Mouse (Mus musculus) adrenal gland, adult 8-10 months (tissue): ENCODE data around the gene Ptprj. TPM values are rescaled to one million over a fixed set of nuclear protein-coding genes. Genes with fewer than 3 reads are reported as not detected.
"Not testable (repeated sequence)": the region's sequence is repeated elsewhere in the genome, so short reads cannot be mapped to it uniquely, and the experiment has no call there.

ENCODE experiments used
- DNase-seq: peaks from one replicate; pipeline ENCODE4 v3.0.0; 2022
- total RNA-seq, 4 experiments: library from RNA; stranded (reverse); gene quantifications; 2 replicates each; pipeline ENCODE4 v1.2.4; 2022

Gene Ptprj
- total RNA-seq, 4 experiments from 2014 or later: 13.5 to 33.1 (median 23.3) TPM

GRCm38 (mm10) chr2:90577451-90578279 is 2.8 kb downstream of the Ptprj start:
- DNase-seq: no peak

DNA sequence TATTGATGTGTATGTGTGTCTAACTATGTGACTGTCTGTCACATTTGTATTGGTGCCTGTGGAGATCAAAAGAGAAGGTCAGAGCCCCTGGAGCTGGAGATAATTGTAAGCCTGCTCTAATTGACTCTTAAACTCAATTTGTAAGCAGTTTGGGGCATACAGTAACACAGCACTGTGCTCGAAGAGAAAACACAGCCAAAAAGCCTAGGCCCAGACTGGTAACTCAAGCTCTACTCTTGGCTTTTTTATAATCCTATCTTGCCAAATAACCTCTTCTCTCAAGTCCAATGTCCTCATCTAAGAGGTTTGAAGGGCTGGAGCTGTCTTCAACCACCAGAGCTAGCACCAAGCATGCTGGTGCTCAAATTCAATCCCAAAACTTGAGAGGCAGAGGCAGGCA is 3.5 kb downstream of the Ptprj start:
- no peak for DNase-seq

GRCm38 (mm10) chr2:90576411-90576810 is 4.0 kb downstream of the Ptprj start:
- no peak for DNase-seq

DNA sequence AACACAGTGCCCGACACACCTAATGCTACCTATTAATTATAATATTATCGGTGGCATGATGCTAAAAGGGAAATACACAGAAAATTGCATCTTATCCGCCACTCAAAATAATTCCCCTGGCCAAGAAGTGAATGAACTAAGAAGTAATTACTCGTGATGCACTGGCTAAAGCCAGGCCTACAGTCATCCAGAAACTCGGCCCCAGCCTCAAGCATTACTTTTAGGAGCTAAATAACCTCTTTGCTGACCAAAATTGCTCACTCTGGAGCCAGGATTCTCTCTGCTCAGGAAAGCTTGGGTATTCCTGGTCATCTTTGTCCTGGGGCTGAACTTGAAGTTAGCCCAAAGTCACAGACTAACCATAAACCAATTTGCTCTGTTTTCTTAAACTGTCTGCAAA is 4.7 kb downstream of the Ptprj start:
- no peak for DNase-seq

DNA sequence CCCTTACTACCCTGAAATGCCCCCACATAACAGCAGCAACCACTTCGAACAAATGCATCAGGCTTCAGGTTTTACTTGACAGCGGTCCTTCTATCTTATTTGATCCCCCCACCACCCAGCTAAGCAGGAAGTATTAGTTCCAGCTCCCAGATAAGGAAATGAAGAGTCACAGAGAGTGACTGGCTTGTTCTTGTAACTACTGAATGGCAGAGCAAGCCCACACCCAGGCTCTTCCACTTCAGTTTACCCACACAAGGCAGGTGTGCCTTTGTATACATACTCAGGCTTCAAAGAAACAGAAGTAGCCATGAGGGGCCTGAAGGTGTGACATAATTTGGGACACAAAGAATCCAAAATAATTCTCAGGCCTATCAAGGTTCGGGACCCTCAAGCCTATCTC is 5.3 kb downstream of the Ptprj start:
- DNase-seq: no peak

- no peak for DNase-seq
Observed at GRCm38 (mm10) chr2:90574536-90574935, 5.9 kb downstream of the Ptprj start.

DNA sequence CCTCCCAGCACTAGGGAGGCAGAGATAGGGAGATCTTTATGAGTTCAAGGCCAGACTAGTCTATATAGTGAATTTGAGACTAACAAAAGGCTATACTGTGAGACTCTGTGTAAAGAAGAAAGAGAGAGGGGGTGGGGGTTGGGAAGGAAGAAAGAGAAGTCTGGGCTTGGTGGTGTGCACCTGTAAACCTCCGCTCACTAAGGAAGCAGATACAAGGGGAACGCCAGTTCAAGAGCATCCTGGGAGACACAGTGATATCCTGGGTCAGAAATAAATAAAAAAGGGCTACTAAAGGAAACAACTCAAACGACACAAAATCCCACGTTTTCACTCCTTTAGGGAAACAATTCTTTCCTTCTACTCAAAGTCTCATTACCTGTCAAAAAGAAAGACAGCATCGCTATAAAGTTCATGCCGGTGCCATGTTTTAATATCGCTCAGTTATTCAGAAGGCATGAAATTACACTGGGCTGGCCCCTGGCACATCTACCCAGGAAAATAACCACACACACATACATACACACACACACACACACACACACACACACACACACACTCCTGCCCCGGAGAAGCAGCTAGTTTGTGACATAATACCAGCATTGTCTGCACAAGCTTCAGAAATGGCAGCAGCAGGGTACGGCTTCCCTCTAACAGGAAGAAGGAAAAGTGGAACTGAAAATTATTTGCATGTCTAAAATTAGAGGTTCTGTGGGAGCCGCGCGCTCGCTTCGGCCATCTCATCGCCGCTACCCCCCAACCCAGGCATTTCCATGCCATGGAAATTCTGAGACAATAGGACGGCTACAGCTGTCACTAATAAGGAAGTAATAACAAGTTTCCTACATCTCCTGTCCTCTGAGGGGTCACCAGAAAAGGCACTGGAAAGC is 6.6 kb downstream of the Ptprj start:
- DNase-seq: no peak

DNA sequence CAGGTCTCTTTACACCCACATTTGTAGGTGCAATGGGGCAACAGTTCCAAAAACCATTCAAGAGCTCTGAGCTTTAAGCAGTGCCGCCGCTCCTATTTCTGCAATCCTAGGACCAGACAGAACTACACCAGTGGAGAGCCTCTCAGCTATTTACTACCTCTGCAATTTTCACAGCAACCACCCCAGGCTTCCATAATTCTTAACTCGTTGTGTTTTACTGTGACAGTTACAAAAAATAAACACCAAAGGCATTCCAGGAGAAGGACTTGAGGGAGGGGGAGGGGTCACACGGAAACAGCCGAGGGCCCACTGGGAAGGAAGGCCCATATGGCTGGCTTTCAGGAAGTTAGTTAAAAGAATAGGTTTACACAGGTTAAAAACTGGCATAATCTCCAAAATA is 8.3 kb downstream of the Ptprj start:
- no peak for DNase-seq

- DNase-seq: not testable (repeated sequence)
Observed at GRCm38 (mm10) chr2:90571399-90571798, 9.0 kb downstream of the Ptprj start.

GRCm38 (mm10) chr2:90570871-90571270 is 9.6 kb downstream of the Ptprj start:
- no peak for DNase-seq

GRCm38 (mm10) chr2:90570216-90570615 is 10.2 kb downstream of the Ptprj start:
- no peak for DNase-seq

DNA sequence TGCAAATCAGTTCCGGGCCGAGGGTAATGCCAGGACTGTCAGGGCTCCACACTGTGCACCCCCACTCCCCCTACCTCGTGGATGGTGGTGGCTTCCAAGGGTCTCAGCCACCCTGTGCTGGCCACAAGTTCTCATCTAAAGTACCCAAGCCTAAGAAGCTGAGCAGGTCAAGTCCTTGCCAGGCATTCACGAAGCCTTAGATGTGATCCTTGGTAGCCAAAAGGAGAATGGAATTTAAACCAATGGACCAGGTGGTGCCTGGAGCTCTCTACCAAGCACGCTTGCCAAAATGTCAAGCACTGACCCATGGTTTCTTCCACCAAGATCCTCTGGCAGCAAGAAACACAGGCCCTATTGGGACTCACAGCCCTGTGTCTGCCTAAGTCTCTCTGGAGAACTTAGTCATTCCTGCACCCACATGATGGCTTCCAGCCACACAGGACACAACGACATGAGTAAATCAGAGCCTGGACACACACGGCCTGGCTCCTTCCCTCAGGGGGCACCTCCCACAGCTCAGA is 11.4 kb downstream of the Ptprj start:
- no peak for DNase-seq

DNA sequence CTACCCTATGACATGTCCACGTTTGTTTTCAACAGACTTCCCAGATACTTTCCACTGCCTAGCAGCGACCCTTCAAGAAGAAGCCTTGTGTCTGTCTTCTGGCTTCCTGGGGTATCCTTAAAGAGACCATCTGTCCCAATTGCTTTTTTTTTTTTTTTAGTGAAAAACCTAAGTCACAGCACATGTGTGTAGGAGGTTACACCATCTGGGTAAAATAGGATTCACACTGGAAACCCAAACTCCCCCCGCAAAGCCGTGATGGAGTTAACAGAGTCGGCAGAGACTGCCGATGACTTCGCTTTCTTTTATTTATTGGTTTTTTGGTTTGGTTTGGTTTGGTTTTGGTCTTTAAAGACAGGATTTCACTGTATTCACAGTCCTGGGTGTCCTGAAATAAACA is 12.4 kb downstream of the Ptprj start:
- DNase-seq: no peak

DNA sequence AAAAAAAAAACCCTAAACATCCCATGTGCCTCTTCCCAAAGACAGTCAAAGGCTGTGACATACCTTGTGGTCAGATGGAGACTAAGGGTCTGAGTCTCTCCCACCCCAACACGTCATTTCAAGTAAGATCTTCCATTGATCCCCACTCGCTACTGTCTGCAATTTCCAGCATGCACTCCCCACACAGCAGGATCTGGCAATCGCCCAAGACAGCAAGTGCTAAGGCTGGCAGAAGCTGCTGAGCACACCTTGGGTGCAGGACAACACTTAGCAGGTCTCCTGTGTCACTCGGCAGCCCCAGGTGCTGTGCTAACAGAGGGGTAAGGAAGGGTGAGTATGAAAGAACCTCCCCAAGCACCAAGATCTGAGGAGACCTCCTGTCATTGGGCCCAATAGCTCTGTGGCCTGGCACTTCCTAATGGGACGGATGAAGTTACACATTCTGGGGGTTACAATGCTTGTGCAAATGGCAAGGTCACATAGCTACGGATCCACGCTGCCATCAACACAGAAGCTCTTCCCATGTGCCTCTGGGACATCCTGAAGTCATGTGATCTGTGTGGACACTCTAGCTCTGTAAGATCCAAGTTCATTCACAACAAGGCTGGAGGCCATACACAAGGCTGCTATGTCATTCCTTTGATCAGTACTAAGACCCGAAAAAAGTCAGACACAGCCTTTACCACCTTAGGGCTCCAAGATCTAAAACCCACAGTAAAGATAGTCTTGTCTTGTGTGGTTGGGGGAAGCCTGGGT is 13.5 kb downstream of the Ptprj start:
- DNase-seq: no peak

DNA sequence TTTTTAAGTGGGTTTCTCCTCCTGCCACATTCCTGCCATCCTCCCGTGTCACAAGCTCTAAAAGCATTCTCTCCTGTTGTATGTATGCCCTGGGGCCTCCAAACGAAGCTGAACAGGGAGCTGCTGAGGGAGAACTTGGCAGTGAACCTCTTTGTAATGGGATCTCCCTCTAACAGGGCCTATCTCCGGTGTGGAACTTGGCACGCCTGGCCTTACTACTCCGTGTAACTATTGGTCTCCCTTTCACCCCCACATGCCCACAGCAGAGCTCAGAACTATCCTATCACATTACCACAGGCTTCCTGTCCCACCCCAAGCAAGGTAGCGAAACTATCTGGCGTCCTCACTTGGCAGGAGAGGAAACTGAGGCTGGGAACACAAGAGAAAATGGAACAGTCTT is 14.4 kb downstream of the Ptprj start:
- no peak for DNase-seq

DNA sequence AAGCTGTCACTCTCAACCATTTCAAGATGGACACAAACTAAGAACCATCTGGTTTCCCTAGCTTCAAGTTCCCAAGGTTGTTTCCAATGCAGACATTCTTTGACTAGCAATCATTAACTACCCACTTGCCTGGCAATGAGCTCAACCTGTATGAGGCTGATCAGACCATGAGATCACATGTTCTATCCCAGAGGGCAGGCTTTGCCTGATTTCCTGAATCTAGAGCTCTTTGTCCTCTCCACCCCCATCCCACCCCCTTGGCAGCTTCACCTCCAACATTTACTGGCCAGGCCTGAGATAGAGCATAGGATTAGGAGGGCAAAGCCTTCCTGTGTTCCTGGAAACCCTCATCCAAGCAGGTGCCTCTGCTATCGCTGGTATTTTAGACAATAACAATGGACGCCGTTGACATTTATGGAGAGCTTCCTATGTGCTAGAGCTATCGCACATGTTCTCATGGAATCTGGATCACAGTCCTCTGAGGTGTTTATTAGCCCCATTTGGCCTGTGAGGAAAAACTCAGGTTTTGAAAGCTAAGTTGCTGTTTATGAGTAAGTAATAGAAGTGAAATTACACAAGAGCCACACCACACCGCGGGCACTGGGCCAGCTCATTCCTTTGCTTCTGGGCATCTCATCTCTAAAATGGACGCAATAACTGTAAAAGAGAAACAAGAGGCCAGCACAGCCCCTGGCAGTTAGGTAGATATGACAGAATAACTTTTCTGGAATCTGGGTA is 15.1 kb downstream of the Ptprj start:
- no peak for DNase-seq

DNA sequence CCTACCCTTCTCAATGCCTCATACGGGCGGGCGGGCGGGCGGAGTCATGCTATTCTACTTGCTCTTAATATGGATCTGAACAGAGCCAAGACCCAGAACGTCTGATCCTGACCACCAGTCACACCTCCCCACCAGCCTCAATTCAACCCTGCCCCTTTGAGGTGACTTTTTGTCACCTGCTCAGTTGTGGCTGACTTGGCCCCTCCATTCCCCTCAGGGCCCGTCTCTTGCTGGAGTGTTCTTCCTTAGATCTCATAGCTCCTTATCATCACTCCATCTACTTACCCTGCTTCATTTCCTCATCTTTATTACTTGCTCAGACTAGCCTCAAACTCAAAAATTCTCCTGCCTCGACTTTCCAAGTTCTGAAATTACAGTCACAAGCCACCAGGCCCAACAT is 15.9 kb downstream of the Ptprj start:
- no peak for DNase-seq

- DNase-seq: no peak
Observed at GRCm38 (mm10) chr2:90563171-90563570, 17.3 kb downstream of the Ptprj start.

DNA sequence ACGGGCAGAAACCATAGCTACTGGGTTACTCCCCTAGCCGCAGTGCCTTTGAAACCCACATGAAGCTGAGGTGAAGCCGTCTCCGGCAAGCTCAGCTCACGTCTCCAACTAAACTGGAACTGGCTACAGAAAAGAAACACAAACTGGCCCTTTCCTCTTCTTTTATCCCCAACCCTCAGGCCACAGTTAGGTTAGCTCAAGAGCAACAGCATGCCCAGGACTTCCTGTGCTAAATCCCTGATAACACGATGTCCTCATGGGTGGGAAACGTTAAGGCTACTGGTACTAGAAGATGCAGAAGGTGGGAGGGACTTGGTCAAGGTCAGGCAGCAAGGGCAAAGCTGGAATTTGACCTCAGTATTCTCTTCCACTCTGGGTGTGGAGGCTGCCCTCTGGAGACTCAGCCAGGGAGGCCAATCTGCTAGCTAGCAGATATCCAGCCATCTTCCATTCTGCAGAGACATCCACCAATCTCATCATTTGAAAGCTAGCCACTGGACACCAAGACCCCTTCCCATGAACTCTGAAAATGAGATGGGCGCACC is 18.2 kb downstream of the Ptprj start:
- DNase-seq: no peak

GRCm38 (mm10) chr2:90560197-90560843 is 20.1 kb downstream of the Ptprj start:
- DNase-seq: no peak

DNA sequence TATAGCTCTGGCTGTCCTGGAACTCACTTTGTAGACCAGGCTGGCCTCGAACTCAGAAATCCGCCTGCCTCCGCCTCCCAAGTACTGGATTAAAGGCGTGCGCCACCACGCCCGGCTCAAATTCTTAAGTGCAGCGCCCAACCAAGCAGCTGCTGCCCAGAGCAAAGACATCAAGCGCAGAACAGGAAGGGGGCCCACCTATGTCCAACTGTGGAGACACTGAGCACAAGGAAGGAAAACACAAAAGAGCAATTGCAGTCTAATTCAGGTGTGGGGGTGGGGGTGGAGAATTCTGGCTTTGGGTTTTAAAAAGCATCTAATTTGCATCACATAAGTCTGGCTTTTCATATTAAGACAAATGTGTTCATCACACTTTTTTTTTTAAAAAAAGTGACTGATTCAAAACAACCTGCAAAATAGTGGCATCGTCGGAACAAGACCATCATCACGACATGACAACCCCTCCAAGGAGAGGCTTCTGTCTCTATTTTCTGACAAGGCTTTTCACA is 20.7 kb downstream of the Ptprj start:
- no peak for DNase-seq
